Mouse (Mus musculus) stomach, embryonic 16.5 days (tissue): ENCODE measurements around the gene Acot3. TPM values are rescaled to one million over a fixed set of nuclear protein-coding genes. Genes with fewer than 3 reads are reported as not detected.
"Not testable (repeated sequence)": the region's sequence is repeated elsewhere in the genome, so short reads cannot be mapped to it uniquely, and the experiment has no call there.

Source experiments
- ATAC-seq: fragments of 200-750 bp; cut with Nextera tagmentation; 2 replicates; pipeline ENCODE4 v1.8.0; 2017; ENCODE audit warnings: moderate number of reproducible peaks, moderate TSS enrichment; ENCODE audit not compliant: insufficient read depth, low FRiP score
- H3K27ac ChIP-seq: fragments of 300-500 bp; sonication (generic); 2 replicates; pipeline ENCODE4 v1.5.1; 2014; ENCODE audit warnings: low read length
- H3K27me3 ChIP-seq: fragments of 300-500 bp; sonication (generic); 2 replicates; pipeline ENCODE4 v1.6.1; 2014; ENCODE audit warnings: low read length, control low read depth, mixed read lengths; ENCODE audit not compliant: control insufficient read depth, insufficient read depth
- H3K36me3 ChIP-seq: fragments of 300-500 bp; sonication (generic); 2 replicates; pipeline ENCODE4 v1.6.1; 2014; ENCODE audit warnings: low read length; ENCODE audit not compliant: control insufficient read depth, insufficient read depth
- H3K4me1 ChIP-seq: fragments of 300-500 bp; sonication (generic); 2 replicates; pipeline ENCODE4 v1.6.1; 2014; ENCODE audit warnings: low read length, control low read depth, mixed read lengths; ENCODE audit not compliant: control insufficient read depth, insufficient read depth
- H3K4me2 ChIP-seq: fragments of 300-500 bp; sonication (generic); 2 replicates; pipeline ENCODE4 v1.6.1; 2014; ENCODE audit warnings: low read depth, low read length, mixed read lengths
- H3K4me3 ChIP-seq: fragments of 300-500 bp; sonication (generic); replicated peaks from 2 replicates; pipeline ENCODE4 v1.5.1; 2014; ENCODE audit warnings: mild to moderate bottlenecking, low read length
- H3K9ac ChIP-seq: fragments of 300-500 bp; sonication (generic); 2 replicates; pipeline ENCODE4 v1.6.1; 2014; ENCODE audit warnings: low read length
- H3K9me3 ChIP-seq: fragments of 300-500 bp; sonication (generic); replicated peaks from 2 replicates; pipeline ENCODE4 v1.6.1; 2016; ENCODE audit warnings: low read length, control low read depth; ENCODE audit not compliant: control insufficient read depth
- WGBS: fragments of 180-500 bp; shearing (Covaris S2); extraction: QIAGEN DNeasy Blood & Tissue Kit; methylation state at CpG from one replicate; pipeline ENCODE4 v1.1.7; 2014; 5-methylcytosine and 5-hydroxymethylcytosine counted together
- polyA plus RNA-seq: library from polyadenylated mRNA; unstranded; fragments of >200 nt; fragmentation: Nextera tagmentation; extraction: Ambion mirVana; gene quantifications from 2 replicates; pipeline ENCODE4 v1.2.1, GENCODE M21; 2015

The Acot3 gene
- polyA plus RNA-seq, 1 experiment from 2014 or later: 1.4 TPM

- no peaks in the 10 kb centered on the region for H3K9me3 ChIP-seq
- no peak overlapping the region for H3K4me3 ChIP-seq
- WGBS: 87% methylated on average over 7 of the region's 7 CpGs
- no peak overlapping the region for H3K9ac ChIP-seq
- no peaks in the 10 kb centered on the region for H3K4me1 ChIP-seq
- H3K4me2 ChIP-seq: no peak overlapping the region
- no peaks in the 10 kb centered on the region for H3K27me3 ChIP-seq
- ATAC-seq: no peak
- H3K36me3 ChIP-seq: no peaks in the 10 kb centered on the region
- no peak overlapping the region for H3K27ac ChIP-seq
These were observed 38.2 kb upstream of the Acot3 start for GRCm38 (mm10) chr12:84013701-84014100.

- 25% methylated on average over 7 of the region's 7 CpGs for WGBS
- H3K36me3 ChIP-seq, H3K9me3 ChIP-seq, H3K4me2 ChIP-seq, H3K4me3 ChIP-seq, H3K27ac ChIP-seq, H3K27me3 ChIP-seq, H3K4me1 ChIP-seq, H3K9ac ChIP-seq: not testable (repeated sequence)
- ATAC-seq: peak; percentile 89
These were observed 31.4 kb upstream of the Acot3 start for GRCm38 (mm10) chr12:84020528-84020927.

GRCm38 (mm10) chr12:84022266-84022665, 29.7 kb upstream of the Acot3 start:
- not testable (repeated sequence) for H3K9ac ChIP-seq, ATAC-seq, H3K36me3 ChIP-seq, H3K27ac ChIP-seq, H3K4me2 ChIP-seq, H3K4me1 ChIP-seq, H3K4me3 ChIP-seq, H3K27me3 ChIP-seq, H3K9me3 ChIP-seq
- 96% methylated on average over 4 of the region's 4 CpGs for WGBS

- no peaks in the 10 kb centered on the region for H3K36me3 ChIP-seq
- H3K9me3 ChIP-seq: no peaks in the 10 kb centered on the region
- H3K27me3 ChIP-seq: no peaks in the 10 kb centered on the region
- H3K9ac ChIP-seq: no peak overlapping the region
- ATAC-seq: 0 out of 2 replicates have a peak, but pooled peaks have one; percentile 34
- no peak overlapping the region for H3K4me3 ChIP-seq
- no peak overlapping the region for H3K4me2 ChIP-seq
- no peak overlapping the region for H3K27ac ChIP-seq
- H3K4me1 ChIP-seq: no peaks in the 10 kb centered on the region
- 76% methylated on average over 9 of the region's 9 CpGs for WGBS
These were observed 28.7 kb upstream of the Acot3 start for GRCm38 (mm10) chr12:84023052-84023745.

GRCm38 (mm10) chr12:84025888-84026287, 26.1 kb upstream of the Acot3 start:
- no peak for ATAC-seq
- Histone ChIP-seq H3K4me1 (no peaks in the 10 kb centered on the region), H3K27me3 (no peaks in the 10 kb centered on the region), H3K9me3 (no peaks in the 10 kb centered on the region), H3K36me3 (no peaks in the 10 kb centered on the region), H3K4me2 (no peak overlapping the region), H3K4me3 (no peak overlapping the region), H3K9ac (no peak overlapping the region), H3K27ac (no peak overlapping the region)
- WGBS: 87% methylated on average over 7 of the region's 7 CpGs

- H3K27ac ChIP-seq, H3K4me2 ChIP-seq, H3K9ac ChIP-seq, ATAC-seq, H3K4me1 ChIP-seq, H3K4me3 ChIP-seq, H3K36me3 ChIP-seq, H3K9me3 ChIP-seq, H3K27me3 ChIP-seq: not testable (repeated sequence)
- 67% methylated on average over 3 of the region's 3 CpGs for WGBS
These were observed 23.6 kb upstream of the Acot3 start for GRCm38 (mm10) chr12:84028328-84028727.

GRCm38 (mm10) chr12:84029043-84029442, 22.9 kb upstream of the Acot3 start:
- H3K9me3 ChIP-seq, ATAC-seq, H3K27me3 ChIP-seq, H3K9ac ChIP-seq, H3K4me2 ChIP-seq, H3K4me1 ChIP-seq, H3K4me3 ChIP-seq, H3K36me3 ChIP-seq, H3K27ac ChIP-seq: not testable (repeated sequence)
- WGBS: 87% methylated on average over 1 of the region's 1 CpGs

GRCm38 (mm10) chr12:84030659-84031332, 21.1 kb upstream of the Acot3 start:
- Histone ChIP-seq H3K4me1 (no peaks in the 10 kb centered on the region), H3K9ac (no peak overlapping the region), H3K27ac (no peak overlapping the region), H3K27me3 (no peaks in the 10 kb centered on the region), H3K36me3 (no peaks in the 10 kb centered on the region), H3K4me2 (no peak overlapping the region), H3K9me3 (no peaks in the 10 kb centered on the region), H3K4me3 (no peak overlapping the region)
- ATAC-seq: peak; percentile 69; the same call in 1 of the 2 replicates
- 58% methylated on average over 4 of the region's 4 CpGs for WGBS

- no peak for ATAC-seq
- 80% methylated on average over 4 of the region's 4 CpGs for WGBS
These were observed 19.1 kb upstream of the Acot3 start for GRCm38 (mm10) chr12:84032854-84033253.

More at GRCm38 (mm10) chr12:84032854-84033253, 19.1 kb upstream of the Acot3 start:
- H3K36me3 ChIP-seq: no peaks in the 10 kb centered on the region
- H3K27me3 ChIP-seq: no peaks in the 10 kb centered on the region
- no peak overlapping the region for H3K27ac ChIP-seq
- H3K4me2 ChIP-seq: no peak overlapping the region
- no peaks in the 10 kb centered on the region for H3K9me3 ChIP-seq
- H3K9ac ChIP-seq: no peak overlapping the region
- H3K4me1 ChIP-seq: no peaks in the 10 kb centered on the region
- no peak overlapping the region for H3K4me3 ChIP-seq
